Mouse (Mus musculus) ES-Bruce4 (cell line): ENCODE measurements around the gene Catsper3.

Experiments
- CTCF ChIP-seq: IDR thresholded peaks from one replicate; pipeline ENCODE4 v1.8.1; 2011; ENCODE audit warnings: low read depth, low read length
- POLR2A ChIP-seq: IDR thresholded peaks from one replicate; pipeline ENCODE4 v1.8.1; 2011; ENCODE audit warnings: low read length; ENCODE audit not compliant: insufficient read depth

DNA sequence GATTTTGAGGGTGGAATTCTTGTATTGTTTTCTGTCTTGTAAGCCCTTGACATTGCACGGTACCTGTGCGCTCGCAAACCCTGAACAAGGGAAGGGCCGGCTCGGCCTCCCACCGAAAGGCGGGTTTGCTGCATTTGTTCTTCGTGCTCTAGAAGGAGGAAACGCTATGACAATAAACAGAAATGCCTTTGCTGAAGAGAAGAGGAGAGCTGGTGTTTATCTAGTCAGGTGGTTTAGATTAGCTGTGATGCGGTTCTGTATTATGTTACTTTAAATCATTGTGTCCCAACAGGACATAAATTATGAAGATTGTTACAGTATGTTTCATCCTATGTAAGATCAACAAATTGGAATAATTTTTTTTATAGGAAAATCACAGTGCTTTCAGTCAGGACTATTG is 22.9 kb upstream of the Catsper3 start:
- TF ChIP-seq CTCF (no peak), POLR2A (no peak)
